Mouse (Mus musculus): ENCODE measurements at regions not wholly inside any gene's neighbourhood (a gene's known extent, or its start where the extent isn't known, plus 50 kb on each side); places are given as distances from the start of the nearest gene placed in this dataset.

DNA sequence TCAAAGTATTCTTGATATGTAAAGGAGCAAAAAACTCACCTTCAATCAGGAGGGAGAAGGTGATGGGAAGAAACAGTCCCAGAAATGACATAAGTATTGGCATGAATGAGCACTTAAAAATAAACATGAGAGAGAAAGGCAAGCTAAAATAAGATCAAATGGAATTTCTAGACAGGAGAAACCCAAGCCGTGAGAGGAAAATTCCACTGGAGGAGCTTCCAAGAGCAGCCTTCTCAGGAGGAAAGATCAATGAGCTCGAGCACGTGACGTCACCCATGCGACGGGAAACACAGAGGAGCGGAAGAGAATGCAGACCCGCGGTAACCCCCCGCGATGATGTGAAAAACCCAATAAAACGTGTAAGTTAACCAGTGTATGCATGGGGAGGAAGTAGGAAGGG, 274.6 kb downstream of the Lyplal1 start:
- DNase-seq (ENCODE audit: low read depth), result no peak

DNA sequence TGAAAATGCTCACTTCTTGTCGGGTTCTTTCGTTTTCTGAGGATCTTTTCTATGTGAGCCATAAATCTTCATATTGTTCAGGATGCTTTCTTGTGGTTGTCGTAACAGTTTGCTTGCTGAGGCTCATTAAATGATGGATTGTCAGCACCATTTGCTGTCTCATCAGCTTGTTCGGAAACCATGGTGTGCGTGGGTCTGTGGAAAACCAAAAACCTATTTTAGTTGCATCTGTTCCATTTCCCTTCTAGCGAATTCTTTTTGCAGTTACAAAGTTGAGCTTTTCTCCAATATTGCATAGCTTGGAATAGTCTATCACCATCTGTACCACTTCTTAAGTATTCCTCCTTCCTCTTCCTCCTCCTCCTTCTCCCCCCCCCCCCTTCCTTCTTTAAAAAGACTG, 269.9 kb downstream of the Lyplal1 start:
- no peak for DNase-seq (ENCODE audit: low read depth)

DNA sequence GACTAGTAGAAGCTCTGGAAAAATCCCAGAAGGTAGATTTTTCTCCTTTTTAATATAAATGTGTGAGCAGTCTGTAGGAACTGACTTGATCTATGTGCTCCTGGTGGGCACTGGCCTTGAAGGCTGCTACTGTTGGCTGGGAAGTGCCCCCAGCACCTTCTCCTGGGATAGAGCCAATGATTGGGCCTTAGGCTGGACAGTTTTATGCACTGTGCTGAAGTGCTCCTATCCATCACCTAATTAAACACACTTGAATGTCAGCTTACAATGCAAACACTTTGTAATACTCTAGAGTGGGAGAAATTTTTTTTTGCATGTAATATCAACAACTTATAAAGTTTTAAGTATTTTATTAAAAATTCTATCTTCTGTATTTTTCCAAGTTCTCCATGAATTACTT, 266.5 kb downstream of the Lyplal1 start:
- no peak for DNase-seq (ENCODE audit: low read depth)

DNA sequence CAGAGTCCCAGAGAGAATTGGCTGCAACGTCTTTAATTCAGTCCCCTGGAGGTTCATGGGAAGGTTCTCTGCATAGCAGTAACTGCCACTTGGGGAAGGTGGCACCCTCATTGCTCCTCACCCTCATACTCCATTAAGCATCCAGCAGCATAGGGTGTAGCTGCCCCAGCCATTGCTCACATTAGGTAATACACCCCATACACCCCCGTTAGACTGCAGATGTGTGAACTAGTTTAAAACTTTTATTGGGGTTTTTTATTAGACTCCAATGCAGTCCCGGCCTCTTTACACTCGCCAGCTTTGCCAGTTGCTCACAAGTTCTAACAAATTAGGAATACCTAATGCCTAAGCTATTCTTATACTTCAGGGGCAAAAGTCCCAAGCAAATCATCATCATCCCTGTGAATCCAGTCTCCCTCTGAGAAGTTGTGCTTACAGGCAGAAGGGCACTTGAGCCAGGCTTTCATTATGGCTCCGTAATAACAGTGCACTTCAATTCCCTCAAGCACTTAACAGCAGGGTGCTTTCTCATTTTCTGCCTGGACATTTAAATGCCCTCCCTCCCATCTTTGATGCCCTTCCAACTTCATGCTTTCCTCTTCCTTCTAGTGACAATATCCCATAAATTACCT, 265.7 kb downstream of the Lyplal1 start:
- no peak for DNase-seq (ENCODE audit: low read depth)

DNA sequence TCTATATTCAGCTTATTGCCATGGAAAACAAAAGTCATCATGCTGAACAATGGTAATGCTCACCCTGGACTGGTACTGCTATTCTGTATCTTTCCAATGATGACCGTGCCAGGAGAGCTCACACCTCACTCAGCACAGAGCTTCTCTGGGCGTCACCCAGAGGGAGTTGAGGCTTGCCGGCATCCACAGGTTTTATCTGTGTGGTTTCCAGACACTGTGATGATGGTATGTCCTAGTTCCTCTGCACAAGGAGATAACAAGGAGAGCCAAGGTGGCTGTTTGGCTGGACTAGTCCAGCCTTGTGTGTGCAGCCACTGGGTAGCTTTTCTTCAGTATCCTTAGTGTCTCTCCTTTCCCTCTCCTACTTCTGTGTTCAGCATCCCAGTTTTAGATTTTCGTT, 255.4 kb downstream of the Lyplal1 start:
- no peak for DNase-seq (ENCODE audit: low read depth)

DNA sequence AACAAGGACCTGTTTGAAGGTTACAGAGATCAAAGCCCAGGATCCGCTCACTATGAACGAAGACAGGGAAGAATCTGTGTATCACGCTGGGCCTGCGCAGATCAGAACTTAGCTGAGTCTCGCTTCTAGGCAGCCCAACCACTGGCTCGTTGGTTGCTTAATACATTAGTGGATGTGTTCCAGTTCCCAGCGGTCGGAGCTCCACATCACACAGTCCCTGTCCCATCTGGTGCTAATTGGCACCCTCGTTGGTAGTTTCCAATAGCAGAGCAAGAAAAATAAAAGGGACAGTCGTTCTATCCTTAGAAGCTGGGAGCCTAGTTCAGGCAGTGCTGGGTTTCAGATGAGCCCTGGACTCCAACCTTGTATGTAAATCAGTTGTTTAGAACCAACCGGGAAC, 251.2 kb downstream of the Lyplal1 start:
- no peak for DNase-seq (ENCODE audit: low read depth)

DNA sequence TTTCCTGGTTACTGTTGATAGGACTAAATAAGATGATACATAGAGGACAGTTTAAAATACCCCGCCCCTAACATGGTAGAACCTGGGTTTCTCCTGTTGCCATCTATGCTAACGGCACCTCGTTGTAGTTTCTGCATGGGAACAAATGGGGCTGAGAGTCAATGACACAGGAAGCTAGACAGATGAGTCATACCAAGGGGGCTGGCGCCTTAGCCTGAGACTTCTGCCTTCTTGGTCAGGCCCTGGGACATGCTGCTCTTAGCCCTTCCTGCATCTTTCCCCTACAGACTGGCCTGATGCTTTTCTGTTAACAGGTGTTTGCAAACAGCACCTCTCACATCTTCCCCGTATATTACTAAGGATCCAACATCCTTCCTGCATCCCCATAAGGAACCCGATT, 250.5 kb downstream of the Lyplal1 start:
- no peak for DNase-seq (ENCODE audit: low read depth)

DNA sequence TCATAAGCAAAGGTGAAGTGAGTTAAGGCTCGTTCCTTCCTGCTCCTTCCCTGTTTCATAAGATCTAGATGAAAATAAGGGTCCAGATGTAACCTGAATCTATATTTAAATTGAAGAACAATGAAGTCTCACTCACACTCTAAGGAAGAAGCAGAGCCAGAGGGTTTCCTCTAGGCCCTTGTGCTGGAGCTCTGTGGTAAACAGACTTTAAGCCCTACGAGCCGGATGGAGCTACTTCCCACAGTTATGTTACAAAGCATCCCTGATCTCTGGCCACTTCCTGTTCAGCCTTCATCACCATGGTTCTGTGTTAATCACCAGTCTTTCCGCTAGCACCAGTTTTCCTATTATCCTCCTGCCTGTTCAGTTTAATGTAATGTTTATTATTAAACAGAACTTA, 250.1 kb downstream of the Lyplal1 start:
- no peak for DNase-seq (ENCODE audit: low read depth)

DNA sequence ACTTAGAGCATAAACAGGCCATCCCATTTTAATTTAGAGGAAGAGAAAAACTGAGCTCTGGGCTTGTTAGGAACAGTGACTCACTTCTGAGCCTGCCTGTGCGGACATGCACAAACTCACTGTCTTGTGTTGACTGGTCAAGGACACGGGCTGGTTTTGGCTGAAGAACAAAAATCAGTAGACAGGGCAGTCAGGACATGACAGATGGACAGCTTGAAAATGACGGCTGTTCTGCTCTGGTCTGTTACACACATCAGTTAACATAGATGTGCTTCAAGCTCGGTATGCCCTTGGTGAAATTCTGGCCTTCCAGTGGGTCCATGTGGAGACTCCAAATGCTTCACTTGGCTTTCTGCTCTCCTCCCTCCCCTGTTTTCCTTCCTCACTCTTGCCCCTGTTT, 248.4 kb downstream of the Lyplal1 start:
- DNase-seq (ENCODE audit: low read depth), result no peak

DNA sequence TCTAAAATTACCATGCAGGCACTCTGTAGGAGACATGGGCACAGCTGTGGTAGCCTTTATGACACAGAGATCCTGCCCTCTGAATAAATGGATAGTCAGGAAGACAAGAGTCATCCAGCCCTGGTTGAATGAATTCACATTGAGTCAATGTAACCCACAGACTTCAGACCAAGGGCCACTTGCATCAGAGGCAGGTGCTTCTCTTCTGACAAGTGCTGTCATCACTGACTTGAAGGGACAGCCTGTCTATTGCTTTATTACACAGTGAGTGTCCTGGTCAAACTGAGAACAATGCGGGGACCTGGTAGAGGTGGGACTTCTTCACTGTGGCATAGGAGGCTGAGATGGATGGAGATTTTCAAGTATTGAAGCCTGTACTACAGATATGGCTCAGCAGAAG, 230.1 kb downstream of the Lyplal1 start:
- DNase-seq (ENCODE audit: low read depth), result no peak

DNA sequence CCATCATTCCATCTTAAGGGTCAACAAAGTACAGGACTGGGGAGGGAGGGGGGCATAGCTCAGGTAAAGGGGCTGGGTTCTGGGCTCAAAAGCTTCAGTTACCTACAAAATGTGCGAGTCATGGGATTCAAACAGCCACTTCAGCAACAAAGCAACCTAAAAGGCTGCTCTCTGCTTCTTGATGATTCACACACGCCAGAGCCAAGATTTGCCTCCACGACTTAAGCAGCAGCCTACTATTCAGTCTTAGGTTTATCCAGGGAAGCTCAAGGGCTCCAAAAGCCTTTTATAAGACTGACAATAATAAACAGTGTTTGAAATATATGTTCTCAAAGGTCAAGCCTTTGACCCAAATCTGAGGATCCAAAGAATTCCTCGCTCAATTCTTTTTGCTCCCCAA, 225.3 kb downstream of the Lyplal1 start:
- DNase-seq (ENCODE audit: low read depth), result no peak

DNA sequence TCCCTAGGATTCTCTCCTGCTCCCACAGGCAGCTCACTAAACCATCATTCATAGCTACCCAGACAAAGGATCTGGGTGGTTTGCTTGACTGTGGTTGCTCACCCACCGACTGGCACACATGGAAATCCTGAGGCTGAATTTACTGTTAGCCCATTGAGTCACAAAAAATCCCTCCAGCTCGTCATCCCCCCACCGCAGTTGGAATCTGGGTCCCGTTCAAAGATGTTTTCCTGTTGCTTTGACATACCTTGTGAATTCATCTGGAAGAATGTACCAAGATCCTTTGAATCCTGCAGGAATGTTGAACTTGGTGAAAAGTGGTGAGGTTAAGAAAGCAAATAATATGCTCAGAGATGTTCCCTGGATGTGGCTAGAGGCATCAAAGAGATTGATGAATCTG, 223.7 kb downstream of the Lyplal1 start:
- no peak for DNase-seq (ENCODE audit: low read depth)

DNA sequence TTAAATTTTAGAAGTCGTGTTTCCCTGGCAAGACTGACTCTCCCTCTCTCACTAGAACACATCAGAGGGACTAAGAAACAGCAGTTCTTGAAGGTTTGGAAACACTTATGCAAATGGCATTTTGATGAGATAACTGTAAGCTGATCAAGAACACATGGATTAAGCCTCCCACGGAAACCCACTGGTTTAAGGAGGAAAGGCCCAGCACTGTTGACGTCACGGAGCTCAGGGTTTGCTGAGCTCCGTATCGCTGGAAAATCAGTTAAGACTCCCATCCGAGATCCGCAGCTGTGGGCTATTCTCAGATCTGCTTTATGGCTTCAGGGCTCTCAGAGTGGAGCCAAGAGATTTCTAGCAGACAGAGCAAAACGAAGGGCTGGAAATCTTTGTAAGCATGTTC, 218.6 kb downstream of the Lyplal1 start:
- no peak for DNase-seq (ENCODE audit: low read depth)

DNA sequence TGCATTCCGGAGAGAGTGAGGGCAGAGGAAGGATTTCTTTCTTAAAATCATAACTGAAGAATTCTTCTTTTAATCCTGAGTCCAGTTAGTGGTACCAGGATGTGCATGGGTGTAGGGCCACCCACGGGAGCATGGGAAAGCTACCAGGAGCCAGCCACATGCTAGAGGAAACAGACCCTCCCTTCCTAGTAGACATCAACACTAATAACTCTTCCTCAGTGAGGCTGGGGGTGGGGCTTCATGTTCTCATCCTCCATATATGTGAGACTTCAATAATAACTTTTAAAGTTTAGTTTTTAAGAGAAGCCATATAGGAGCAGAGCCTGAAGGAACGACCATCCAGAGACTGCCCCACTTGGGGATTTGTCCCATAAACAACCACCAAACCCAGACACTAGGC, 216.8 kb downstream of the Lyplal1 start:
- DNase-seq (ENCODE audit: low read depth), result no peak

DNA sequence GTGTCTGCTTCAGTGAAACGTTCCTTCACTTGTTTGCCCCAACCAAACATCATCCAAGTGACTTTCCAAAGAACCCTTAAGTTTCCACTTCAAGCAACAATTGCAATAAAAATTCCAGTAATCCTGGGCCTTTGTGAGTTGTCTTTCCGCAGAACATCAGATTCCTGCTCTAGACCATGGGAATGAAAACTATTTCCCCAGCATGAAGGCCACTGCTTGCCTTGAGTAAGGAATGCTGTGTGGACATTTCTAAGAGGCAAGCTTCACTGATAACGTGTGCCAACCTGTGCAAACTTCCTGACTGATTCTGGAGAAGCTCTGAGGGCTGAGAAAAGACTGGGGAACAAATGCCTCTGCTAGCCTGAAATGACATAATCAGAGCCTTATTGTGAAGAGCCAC, 214.7 kb downstream of the Lyplal1 start:
- DNase-seq (ENCODE audit: low read depth), result no peak

DNA sequence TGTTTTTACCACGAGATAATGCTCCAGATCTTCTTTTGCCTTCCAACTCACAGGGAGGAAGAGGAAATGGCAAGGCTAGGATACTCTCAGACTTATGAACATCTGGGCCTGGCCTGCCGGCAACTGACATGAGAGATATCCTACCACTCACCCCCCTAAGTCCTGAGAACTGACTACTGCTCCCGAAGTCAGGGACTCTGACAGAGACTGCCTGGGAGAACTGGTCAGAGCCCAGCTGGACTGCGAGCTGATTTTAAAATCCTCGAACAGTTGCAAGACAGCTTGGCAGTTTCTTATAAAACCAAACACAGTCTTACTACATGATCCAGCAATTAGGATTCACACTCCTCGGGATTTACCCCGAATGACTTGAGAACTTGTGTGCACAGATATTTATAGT, 211.4 kb downstream of the Lyplal1 start:
- no peak for DNase-seq (ENCODE audit: low read depth)

DNA sequence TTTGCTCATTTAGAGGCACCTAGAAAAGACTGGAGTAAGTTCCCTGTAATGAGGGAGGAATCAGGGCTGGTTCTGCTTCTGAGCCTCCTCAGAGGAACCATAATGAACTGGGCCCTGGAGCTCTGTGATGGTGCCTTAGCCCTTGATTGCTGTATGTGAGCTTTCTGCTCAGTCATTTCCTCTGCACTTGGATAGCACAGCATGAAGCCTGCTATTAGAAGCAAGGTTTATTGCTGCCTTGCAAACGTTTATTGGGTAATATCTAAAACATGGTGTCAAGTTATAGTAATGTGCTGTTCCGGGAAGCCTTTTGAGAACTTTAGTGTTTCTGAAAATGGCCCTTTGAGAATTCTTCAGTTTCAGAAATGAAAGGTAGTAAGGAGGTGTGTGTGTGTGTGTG, 201.5 kb downstream of the Lyplal1 start:
- DNase-seq (ENCODE audit: low read depth), result no peak

DNA sequence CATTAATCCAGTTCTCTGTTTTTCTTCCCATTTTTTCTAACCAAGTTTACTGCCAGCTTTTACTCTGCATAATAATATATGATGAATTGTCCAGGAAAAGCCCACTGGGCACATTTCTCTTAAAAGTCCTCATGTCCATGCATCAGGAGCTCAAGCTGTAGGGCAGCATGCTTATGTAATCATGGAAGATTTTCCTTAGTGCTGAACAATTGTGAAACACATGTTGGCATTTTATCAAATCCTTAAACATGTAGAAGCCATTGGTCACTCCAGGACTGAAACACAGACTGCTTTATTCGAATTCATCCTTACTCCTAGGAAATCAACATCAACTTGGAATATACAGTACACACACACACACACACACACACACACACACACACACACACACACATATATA, 198.4 kb downstream of the Lyplal1 start:
- DNase-seq (ENCODE audit: low read depth), result no peak

DNA sequence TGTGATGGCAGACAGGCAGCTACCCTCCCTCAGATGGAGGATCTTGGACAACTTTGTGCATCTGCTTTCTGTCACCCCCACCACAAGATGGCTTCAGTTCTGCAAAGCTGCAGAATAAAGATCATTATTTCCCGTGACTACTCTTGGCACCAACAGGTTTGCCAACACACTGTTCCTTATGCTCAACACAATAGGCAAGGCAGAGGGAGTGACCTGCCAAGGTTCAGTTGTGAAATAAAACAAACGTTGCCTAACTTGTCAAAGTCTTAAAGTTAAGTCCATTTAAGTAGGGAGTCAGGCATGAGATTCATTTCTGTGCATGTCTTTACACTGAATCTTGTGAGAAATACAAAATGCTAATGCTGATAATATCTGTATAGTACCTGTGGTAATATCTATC, 193.4 kb downstream of the Lyplal1 start:
- DNase-seq (ENCODE audit: low read depth), result no peak

DNA sequence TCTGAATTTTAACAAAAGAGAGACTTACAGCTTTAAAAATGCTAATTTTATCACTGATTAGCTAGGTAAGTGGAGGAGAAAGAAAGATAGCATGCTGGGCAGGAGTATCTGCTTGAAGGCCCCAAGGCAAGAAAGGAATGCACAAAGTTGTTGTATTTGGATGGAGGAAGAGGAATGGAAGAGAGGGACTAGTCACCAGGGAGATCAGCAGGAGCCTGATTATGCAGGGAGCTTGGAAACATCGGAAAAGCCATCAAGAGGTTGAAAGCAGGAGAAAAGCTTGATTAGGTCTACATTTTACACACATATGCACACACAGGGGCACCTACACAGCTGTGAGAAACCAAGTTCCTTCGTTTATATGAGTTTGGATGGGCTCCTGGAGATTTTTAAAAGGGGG, 188.1 kb downstream of the Lyplal1 start:
- DNase-seq (ENCODE audit: low read depth), result no peak

DNA sequence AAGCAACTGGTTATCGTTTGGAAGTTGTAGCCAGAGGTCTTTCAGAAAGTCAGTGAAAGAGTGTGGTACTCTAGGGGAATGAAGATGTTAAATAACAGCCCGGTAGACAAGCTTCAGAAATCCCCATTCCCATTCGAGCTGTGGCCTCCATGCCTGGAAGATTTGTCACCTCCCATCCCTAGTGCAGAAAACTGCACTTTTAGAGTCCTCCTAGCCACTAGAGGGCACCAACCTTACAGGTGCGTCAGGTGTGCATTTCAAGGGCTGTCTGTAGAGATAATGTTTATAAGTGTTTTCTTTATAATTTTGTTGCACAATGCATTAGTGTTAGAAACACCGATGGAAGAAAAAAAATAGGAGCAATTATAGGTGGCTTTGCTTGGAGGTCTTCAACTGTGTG, 187.3 kb downstream of the Lyplal1 start:
- DNase-seq (ENCODE audit: low read depth), result no peak

DNA sequence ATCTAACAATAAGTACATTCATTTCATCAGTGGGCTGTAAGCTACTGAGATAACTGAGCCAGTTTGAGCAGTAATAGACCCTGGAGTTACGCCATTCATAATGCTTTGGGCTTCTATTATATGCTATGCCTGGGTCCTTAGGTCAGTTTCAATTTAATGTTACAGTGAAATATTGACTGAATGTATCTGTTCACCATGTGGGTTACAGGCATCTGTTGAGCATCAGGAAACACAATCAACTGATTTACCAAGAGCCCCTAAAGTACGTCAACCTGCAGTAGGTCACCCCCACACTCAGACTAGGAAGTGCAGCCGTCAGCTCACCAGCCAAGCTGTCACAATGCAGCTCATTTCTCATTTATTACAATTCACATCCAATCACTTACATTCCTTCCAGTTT, 183.5 kb downstream of the Lyplal1 start:
- DNase-seq (ENCODE audit: low read depth), result no peak

DNA sequence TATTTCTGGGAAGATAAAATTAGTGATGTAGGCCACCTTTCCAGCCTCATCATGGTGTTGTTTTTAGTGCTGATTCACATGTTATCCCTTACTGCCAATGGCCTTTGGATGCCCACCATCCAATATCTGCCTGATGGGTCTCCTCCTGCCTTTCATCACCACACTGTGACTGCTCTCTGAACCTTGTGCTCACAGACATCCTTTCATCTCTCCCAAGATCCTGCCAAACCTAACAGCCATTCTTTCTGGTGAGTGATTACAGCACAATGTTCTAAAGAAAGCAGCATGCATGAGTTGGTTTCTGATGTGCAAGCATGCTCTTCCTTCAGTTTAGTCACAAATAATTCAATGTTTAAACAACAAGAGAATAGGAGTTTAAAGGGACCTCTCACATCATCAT, 180.1 kb downstream of the Lyplal1 start:
- DNase-seq (ENCODE audit: low read depth), result no peak

DNA sequence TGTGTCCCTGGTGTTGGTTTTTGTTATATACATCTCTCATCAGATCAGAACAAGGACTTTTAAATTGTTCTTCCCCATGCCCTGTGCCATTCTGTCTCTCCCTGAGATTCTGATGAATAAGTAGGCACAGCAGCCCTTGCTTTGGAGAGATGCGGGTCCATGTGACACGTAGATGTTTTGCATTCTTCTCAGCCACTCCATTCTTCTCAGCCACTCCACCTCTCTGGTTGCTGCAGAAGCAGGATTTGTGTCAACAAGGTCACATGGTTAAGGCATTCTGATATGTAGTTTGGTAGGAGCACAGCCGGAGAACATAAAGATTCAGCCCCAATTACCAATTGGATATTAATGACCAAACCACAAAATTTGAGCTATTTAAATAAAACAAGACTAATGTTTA, 177.2 kb downstream of the Lyplal1 start:
- DNase-seq (ENCODE audit: low read depth), result no peak

DNA sequence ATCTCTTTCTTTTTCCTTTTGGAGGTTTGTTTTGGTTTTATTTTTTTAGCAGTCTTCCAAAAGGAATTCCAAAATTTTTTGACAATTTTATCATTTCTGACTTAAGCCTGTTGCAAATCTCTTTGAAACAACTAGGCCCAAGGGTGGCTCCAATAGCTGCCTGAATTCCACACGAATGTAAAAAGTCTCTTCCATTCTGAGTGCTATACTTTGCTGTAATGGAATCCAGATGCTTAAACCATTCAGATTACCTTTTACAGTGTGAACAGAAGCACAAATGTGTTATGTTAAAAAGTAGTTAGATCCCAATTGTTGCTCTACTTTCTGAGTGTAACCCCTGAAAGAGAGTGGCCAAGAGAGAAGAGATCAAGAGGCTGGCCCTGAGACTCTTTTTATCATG, 176.6 kb downstream of the Lyplal1 start:
- no peak for DNase-seq (ENCODE audit: low read depth)

Data from induced T-regulatory cell, adult 2 months (primary cell).